Mouse (Mus musculus): ENCODE measurements around the gene Olfr393. TPM values are rescaled to one million over a fixed set of nuclear protein-coding genes. Genes with fewer than 3 reads are reported as not detected.

Olfr393 gene
- not detected in 2 replicates for polyA plus RNA-seq (2016; fragmentation: Nextera tagmentation; extraction: Ambion mirVana)

- Histone ChIP-seq H3K9ac (no peak within 1 kb of the TSS), H3K4me3 (no peak within 1 kb of the TSS), H3K4me1 (replicated peaks) (no peaks in the 10 kb centered on the region), H3K27me3 (replicated peaks) (no peaks in the 10 kb centered on the region), H3K27ac (ENCODE audit: poor library complexity, severe bottlenecking) (no peak within 1 kb of the TSS), H3K4me2 (no peak within 1 kb of the TSS), H3K36me3 (no peaks in the 10 kb centered on the region), H3K9me3 (replicated peaks) (peaks cover 7% of the 10 kb centered on the region)
- ATAC-seq (ENCODE audit: insufficient number of reproducible peaks, low FRiP score), result no peak
Measured at GRCm38 (mm10) chr11:73851354-73851753, at the start of gene Olfr393. Olfr393 (minus strand) TSS chr11:73851454.

DNA sequence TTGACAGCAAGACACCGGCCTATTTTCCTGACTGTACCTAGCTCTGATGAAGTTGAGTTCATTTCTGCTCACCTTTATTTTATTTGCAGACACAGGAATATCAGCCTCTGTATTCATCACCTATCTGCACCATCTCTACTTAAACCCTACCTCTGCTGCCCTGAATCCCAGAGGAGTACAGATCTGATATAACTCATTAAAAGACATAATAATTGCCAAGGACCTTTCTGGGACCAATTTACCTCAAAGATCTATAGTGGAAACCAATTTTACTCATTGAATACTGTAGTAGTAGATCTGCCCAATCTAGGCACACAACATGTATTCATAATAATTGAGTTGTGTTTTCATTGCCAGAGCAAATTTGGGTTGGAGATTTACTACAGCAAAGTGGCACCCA lies 39.4 kb upstream of the Olfr393 start, which contains the start of gene Olfr394:
Gene Olfr394, minus strand, starts transcription at position 101 of the 400 bp plus-strand sequence.
- Histone ChIP-seq H3K4me3 (no peak within 1 kb of the TSS), H3K9me3 (replicated peaks) (peaks cover 12% of the 10 kb centered on the region), H3K27ac (ENCODE audit: poor library complexity, severe bottlenecking) (no peak within 1 kb of the TSS), H3K4me1 (replicated peaks) (no peaks in the 10 kb centered on the region), H3K9ac (no peak within 1 kb of the TSS), H3K36me3 (no peaks in the 10 kb centered on the region), H3K4me2 (no peak within 1 kb of the TSS), H3K27me3 (replicated peaks) (no peaks in the 10 kb centered on the region)
- no peak for ATAC-seq (ENCODE audit: insufficient number of reproducible peaks, low FRiP score)
- WGBS, result 81% methylated on average over 1 of the region's 1 CpGs

GRCm38 (mm10) chr11:73816949-73817348 lies 34.3 kb downstream of the Olfr393 start, which contains the start of gene Olfr392:
Olfr392 (minus strand) TSS chr11:73817049.
- no peak within 1 kb of the TSS for H3K27ac ChIP-seq (ENCODE audit: poor library complexity, severe bottlenecking)
- H3K4me2 ChIP-seq, result no peak within 1 kb of the TSS
- H3K9ac ChIP-seq, result no peak within 1 kb of the TSS
- H3K27me3 ChIP-seq (replicated peaks), result no peaks in the 10 kb centered on the region
- H3K9me3 ChIP-seq (replicated peaks), result peaks cover 4% of the 10 kb centered on the region; the same call in 1 of the 2 replicates
- no peaks in the 10 kb centered on the region for H3K4me1 ChIP-seq (replicated peaks)
- no peak for ATAC-seq (ENCODE audit: insufficient number of reproducible peaks, low FRiP score)
- no peaks in the 10 kb centered on the region for H3K36me3 ChIP-seq
- WGBS, result 57% methylated on average over 1 of the region's 1 CpGs
- H3K4me3 ChIP-seq, result no peak within 1 kb of the TSS

DNA sequence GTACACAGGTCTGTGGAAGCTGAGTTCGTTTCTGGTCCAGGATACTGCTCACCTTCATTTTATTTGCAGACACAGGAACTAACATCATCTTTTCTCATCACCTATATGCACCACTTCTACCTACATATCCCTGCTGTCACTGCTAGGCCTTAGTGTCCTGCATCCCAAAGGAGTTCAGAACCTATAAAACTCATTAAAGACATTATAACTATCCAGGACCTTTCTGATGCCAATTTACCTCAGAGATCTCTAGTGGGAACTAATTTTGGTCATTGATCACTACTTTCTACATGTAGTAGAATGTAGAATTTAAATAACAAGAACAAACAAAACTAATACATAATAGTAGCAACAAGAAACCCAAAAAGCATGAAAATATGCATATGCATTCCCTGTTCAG lies 48.3 kb downstream of the Olfr393 start, which contains the start of gene Olfr391-ps:
Gene Olfr391-ps, minus strand, starts transcription at position 101 of the 400 bp plus-strand sequence.
- Histone ChIP-seq H3K27ac (ENCODE audit: poor library complexity, severe bottlenecking) (no peak within 1 kb of the TSS), H3K9me3 (replicated peaks) (peaks cover 5% of the 10 kb centered on the region), H3K4me2 (no peak within 1 kb of the TSS), H3K9ac (no peak within 1 kb of the TSS), H3K36me3 (no peaks in the 10 kb centered on the region), H3K4me1 (replicated peaks) (no peaks in the 10 kb centered on the region), H3K4me3 (no peak within 1 kb of the TSS), H3K27me3 (replicated peaks) (no peaks in the 10 kb centered on the region)
- 37% methylated on average over 1 of the region's 1 CpGs for WGBS
- no peak for ATAC-seq (ENCODE audit: insufficient number of reproducible peaks, low FRiP score)

Other genes with a start within 250 kb of the Olfr393 start
- gene Zfp735, start 162.7 kb downstream of the Olfr393 start, polyA plus RNA-seq (2016; fragmentation: Nextera tagmentation; extraction: Ambion mirVana), result not detected in 2 replicates
- gene Olfr389, start 70.7 kb downstream of the Olfr393 start, polyA plus RNA-seq (2016; fragmentation: Nextera tagmentation; extraction: Ambion mirVana), result not detected in 2 replicates
- not detected in 2 replicates for gene Olfr390, start 68.5 kb downstream of the Olfr393 start, polyA plus RNA-seq (2016; fragmentation: Nextera tagmentation; extraction: Ambion mirVana)
- gene Olfr391-ps, start 48.4 kb downstream of the Olfr393 start, polyA plus RNA-seq (2016; fragmentation: Nextera tagmentation; extraction: Ambion mirVana), result not detected in 2 replicates
- not detected in 2 replicates for gene Olfr392, start 34.4 kb downstream of the Olfr393 start, polyA plus RNA-seq (2016; fragmentation: Nextera tagmentation; extraction: Ambion mirVana)
- gene Olfr394, start 39.3 kb upstream of the Olfr393 start, polyA plus RNA-seq (2016; fragmentation: Nextera tagmentation; extraction: Ambion mirVana), result not detected in 2 replicates
- not detected in 2 replicates for gene Olfr395, start 57.8 kb upstream of the Olfr393 start, polyA plus RNA-seq (2016; fragmentation: Nextera tagmentation; extraction: Ambion mirVana)
- gene Olfr23, start 85.2 kb upstream of the Olfr393 start, polyA plus RNA-seq (2016; fragmentation: Nextera tagmentation; extraction: Ambion mirVana), result not detected in 2 replicates
- not detected in 2 replicates for gene Olfr397, start 109.4 kb upstream of the Olfr393 start, polyA plus RNA-seq (2016; fragmentation: Nextera tagmentation; extraction: Ambion mirVana)
- gene Olfr398, start 139.0 kb upstream of the Olfr393 start, polyA plus RNA-seq (2016; fragmentation: Nextera tagmentation; extraction: Ambion mirVana), result not detected in 2 replicates
- not detected in 2 replicates for gene Olfr139, start 205.1 kb upstream of the Olfr393 start, polyA plus RNA-seq (2016; fragmentation: Nextera tagmentation; extraction: Ambion mirVana)
- not detected in 2 replicates for gene Olfr399, start 205.2 kb upstream of the Olfr393 start, polyA plus RNA-seq (2016; fragmentation: Nextera tagmentation; extraction: Ambion mirVana)
- not detected in 2 replicates for gene Zfp616, start 218.5 kb upstream of the Olfr393 start, polyA plus RNA-seq (2016; fragmentation: Nextera tagmentation; extraction: Ambion mirVana)

All from heart, embryonic 12.5 days (tissue).